Mouse (Mus musculus): ENCODE data around the gene D430019H16Rik.

- TF ChIP-seq MAFK (IDR thresholded peaks at IDR 0.05; ENCODE audit: insufficient read depth, low read depth, low read length) (no peak), ZC3H11A (IDR thresholded peaks at IDR 0.05; ENCODE audit: borderline replicate concordance, low read depth, low read length) (no peak), CHD2 (IDR thresholded peaks at IDR 0.05; ENCODE audit: low read depth, low read length) (no peak), HCFC1 (IDR thresholded peaks at IDR 0.05; ENCODE audit: borderline replicate concordance, insufficient read depth, low read length) (no peak), ZNF384 (IDR thresholded peaks at IDR 0.05; ENCODE audit: low read depth, low read length) (no peak)
Observed at GRCm38 (mm10) chr12:105517026-105517675, 63.5 kb downstream of the D430019H16Rik start.
